Mouse (Mus musculus): ENCODE measurements around the gene Polr3e.

DNA sequence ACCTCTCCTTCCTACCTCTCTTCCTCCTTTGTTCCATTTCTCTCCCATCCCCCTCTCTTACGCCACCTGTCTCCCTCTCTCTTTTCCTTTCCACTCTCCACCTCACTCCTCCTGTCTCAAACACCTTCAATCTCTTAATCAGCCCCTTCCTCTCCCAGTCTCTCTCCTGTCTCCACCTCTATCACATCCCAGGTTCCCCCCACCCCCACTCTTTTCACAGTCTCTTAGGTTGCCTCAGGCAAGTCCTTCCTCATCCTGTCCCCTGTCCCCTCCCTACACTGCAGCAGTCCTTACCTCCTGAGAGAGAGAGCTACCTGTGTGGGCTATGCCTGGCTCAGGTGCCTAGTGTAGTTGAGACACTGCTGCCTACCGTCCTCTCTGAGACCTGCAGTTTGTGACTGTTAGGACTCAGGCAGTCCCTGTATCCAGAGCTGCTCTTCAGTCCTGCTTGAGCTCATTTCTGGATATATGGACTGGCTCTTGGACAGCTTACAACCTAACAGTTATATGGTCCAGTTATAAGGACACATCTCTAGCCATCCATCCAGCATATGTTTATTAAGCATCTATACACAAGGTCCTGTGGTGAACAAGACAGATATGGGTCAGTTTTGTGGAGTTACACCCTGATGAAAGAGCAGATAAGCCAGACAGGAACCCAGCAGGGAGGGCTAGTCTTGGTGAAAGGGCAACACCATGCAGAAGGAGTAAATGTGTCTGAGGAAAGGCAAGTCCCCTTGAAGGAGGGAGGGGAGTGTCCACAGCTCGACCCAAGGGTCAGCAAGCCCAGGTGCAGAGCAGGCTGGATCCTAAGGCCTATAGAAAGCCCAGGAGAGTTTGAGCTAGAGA is 41.8 kb upstream of the Polr3e start:
- no peak for TF ChIP-seq CTCF (IDR thresholded peaks at IDR 0.05; ENCODE audit: control insufficient read depth, insufficient read depth, insufficient replicate concordance, low read depth, low read length)
- TF ChIP-seq POLR2A (IDR thresholded peaks at IDR 0.05; ENCODE audit: control insufficient read depth, low read depth, low read length) = no peak

Measured in testis, adult 2 months (tissue).